Mouse (Mus musculus) intestine, embryonic 14.5 days (tissue): Measurements from ENCODE around the gene Gsto1. TPM values are rescaled to one million over a fixed set of nuclear protein-coding genes. Genes with fewer than 3 reads are reported as not detected.
A peak's percentile ranks its signal among the peaks of the same experiment; 100 is the strongest.

ENCODE experiments used
- ATAC-seq: fragments of 200-750 bp; cut with Nextera tagmentation; replicated peaks from 2 replicates; pipeline ENCODE4 v1.8.0; 2017; ENCODE audit warnings: low read depth, moderate number of reproducible peaks, moderate TSS enrichment, moderate library complexity; ENCODE audit not compliant: low FRiP score, low TSS enrichment
- DNase-seq: peaks from one replicate; pipeline ENCODE4 v3.0.0-alpha.2; 2018; ENCODE audit warnings: low spot score
- H3K27ac ChIP-seq: fragments of 300-500 bp; sonication (generic); 2 replicates; pipeline ENCODE4 v1.5.1; 2014; ENCODE audit warnings: low read depth, mild to moderate bottlenecking, control low read depth
- H3K27me3 ChIP-seq: fragments of 300-500 bp; sonication (generic); replicated peaks from 2 replicates; pipeline ENCODE4 v1.6.1; 2014; ENCODE audit warnings: low read length, control low read depth; ENCODE audit not compliant: control insufficient read depth, insufficient read depth
- H3K36me3 ChIP-seq: fragments of 300-500 bp; sonication (generic); 2 replicates; pipeline ENCODE4 v1.6.1; 2014; ENCODE audit warnings: low read length, control low read depth; ENCODE audit not compliant: control insufficient read depth, insufficient read depth
- H3K4me1 ChIP-seq: fragments of 300-500 bp; sonication (generic); replicated peaks from 2 replicates; pipeline ENCODE4 v1.6.1; 2014; ENCODE audit warnings: low read length, control low read depth, mixed read lengths; ENCODE audit not compliant: control insufficient read depth, insufficient read depth
- H3K4me2 ChIP-seq: fragments of 300-500 bp; sonication (generic); 2 replicates; pipeline ENCODE4 v1.6.1; 2014; ENCODE audit warnings: low read length
- H3K4me3 ChIP-seq: fragments of 300-500 bp; sonication (generic); 2 replicates; pipeline ENCODE4 v1.5.1; 2014; ENCODE audit warnings: low read depth, low read length, control low read depth, mixed read lengths
- H3K9ac ChIP-seq: fragments of 300-500 bp; sonication (generic); 2 replicates; pipeline ENCODE4 v1.6.1; 2014; ENCODE audit warnings: mild to moderate bottlenecking, low read length
- H3K9me3 ChIP-seq: fragments of 300-500 bp; sonication (generic); 2 replicates; pipeline ENCODE4 v1.6.1; 2016; ENCODE audit warnings: low read length, control low read depth; ENCODE audit not compliant: control insufficient read depth
- WGBS: fragments of 180-500 bp; shearing (Covaris S2); extraction: QIAGEN DNeasy Blood & Tissue Kit; methylation state at CpG from one replicate; pipeline ENCODE4 v1.1.7; 2014; 5-methylcytosine and 5-hydroxymethylcytosine counted together
- polyA plus RNA-seq: library from polyadenylated mRNA; unstranded; fragments of >200 nt; fragmentation: Nextera tagmentation; extraction: Ambion mirVana; gene quantifications from 2 replicates; pipeline ENCODE4 v1.2.1, GENCODE M21; 2014

The Gsto1 gene
- polyA plus RNA-seq, 1 experiment from 2014 or later: 340 TPM

DNA sequence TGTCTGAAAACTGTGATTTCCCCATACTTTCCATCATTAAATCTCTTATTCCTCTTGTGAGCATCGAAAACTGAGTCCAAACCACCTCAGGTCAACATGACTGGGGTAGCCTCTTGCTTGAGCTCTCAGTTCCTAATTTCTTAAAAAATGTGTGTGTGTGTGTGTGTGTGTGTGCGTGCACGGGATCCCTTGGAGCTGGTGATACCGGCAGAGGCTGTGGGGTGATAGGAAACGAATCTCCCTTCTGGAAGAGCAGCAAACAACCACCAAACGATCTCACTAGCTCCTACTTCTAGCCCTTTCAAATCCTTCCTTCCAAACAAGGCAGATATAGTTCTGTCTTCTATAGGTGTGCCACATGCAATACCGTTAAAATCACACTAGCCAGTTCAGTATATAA lies 10.0 kb downstream of the Gsto1 start:
- peak overlapping the region; percentile 68; the same call in 1 of the 2 replicates for H3K9ac ChIP-seq
- H3K27ac ChIP-seq: no peak overlapping the region
- no peaks in the 10 kb centered on the region for H3K27me3 ChIP-seq
- peak overlapping the region; percentile 58 for H3K4me3 ChIP-seq
- peaks cover 3% of the 10 kb centered on the region; the same call in 1 of the 2 replicates for H3K4me1 ChIP-seq
- WGBS: 87% methylated on average over 7 of the region's 7 CpGs
- H3K4me2 ChIP-seq: peak overlapping the region; percentile 76
- ATAC-seq: no peak
- H3K9me3 ChIP-seq: no peaks in the 10 kb centered on the region
- peak; percentile 55 for DNase-seq
- peaks cover 19% of the 10 kb centered on the region for H3K36me3 ChIP-seq

DNA sequence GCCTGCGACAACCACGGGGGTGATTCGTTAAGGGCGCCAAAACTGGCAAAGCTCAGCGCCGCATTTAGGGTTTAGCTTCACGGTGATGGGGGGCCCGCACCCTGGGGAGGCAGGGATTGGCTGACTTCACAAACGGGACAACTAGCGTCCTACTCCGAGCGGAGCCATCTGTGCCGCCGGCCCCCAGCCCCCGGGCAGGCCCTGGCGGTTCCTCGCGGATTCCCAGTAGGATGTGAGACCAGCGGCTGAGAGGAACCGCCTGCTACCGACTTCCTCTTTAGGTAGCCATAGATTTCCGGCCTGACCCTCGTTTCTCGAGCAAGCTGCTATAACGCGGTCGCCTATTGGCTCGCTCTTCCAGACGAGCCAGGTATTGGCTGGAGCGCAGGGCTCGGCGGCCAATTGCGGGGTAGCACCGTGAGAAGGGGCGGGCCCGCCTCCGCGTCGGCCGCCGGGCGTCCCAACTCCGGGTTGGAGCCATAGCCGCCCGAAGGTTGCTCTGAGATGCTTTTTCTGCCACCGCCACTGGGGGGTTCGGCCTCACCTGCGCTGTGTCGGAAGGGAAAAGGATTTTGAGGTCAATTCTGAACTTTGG lies 10.7 kb downstream of the Gsto1 start, which contains the start of gene Gsto2:
Gene Gsto2, plus strand, starts transcription at position 182 of the 595 bp plus-strand sequence.
- Histone ChIP-seq H3K4me3 (peak within 1 kb of the TSS; percentile 58), H3K4me2 (peak within 1 kb of the TSS; percentile 76), H3K9ac (peak within 1 kb of the TSS; percentile 68), H3K4me1 (peaks cover 3% of the 10 kb centered on the region; the same call in 1 of the 2 replicates), H3K27me3 (no peaks in the 10 kb centered on the region), H3K9me3 (no peaks in the 10 kb centered on the region), H3K36me3 (peaks cover 14% of the 10 kb centered on the region; the same call in 1 of the 2 replicates), H3K27ac (peak within 1 kb of the TSS; percentile 84)
- DNase-seq (peak; percentile 91), ATAC-seq (peak; percentile 100)
- under 1% methylated on average over 49 of the region's 49 CpGs for WGBS

DNA sequence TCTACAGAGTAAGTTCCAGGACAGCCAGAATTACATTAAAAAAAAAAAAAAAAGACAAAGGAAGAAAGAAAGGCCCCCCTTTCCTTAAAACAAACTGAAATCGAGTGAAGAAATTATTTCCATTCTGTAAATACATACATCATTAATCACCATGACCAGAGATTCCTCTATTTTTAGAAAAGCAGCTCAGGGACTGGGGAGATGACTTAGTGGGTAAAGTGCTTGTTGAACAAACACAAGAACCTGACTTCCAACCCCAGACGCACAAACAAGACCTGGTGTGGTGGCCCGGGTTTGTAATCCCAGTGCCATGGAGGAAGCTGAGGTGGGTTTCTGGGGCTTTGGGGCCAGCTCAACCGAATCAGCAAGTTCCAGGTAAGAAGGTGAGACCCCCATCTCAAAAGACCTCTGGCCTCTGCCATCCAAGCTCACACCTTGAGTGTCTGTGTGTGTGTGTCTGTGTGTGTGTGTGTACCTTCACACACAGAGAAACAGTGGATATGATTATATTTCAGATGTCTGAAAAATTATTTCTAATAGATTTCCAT lies 12.9 kb downstream of the Gsto1 start:
- ATAC-seq (no peak), DNase-seq (peak; percentile 35)
- no peak overlapping the region for H3K27ac ChIP-seq
- no peak overlapping the region for H3K9ac ChIP-seq
- WGBS: 55% methylated on average over 4 of the region's 4 CpGs
- H3K36me3 ChIP-seq: peaks cover 4% of the 10 kb centered on the region; the same call in 1 of the 2 replicates
- no peak overlapping the region for H3K4me3 ChIP-seq
- H3K4me1 ChIP-seq: peaks cover 3% of the 10 kb centered on the region; the same call in 1 of the 2 replicates
- no peaks in the 10 kb centered on the region for H3K9me3 ChIP-seq
- no peak overlapping the region for H3K4me2 ChIP-seq
- H3K27me3 ChIP-seq: no peaks in the 10 kb centered on the region

DNA sequence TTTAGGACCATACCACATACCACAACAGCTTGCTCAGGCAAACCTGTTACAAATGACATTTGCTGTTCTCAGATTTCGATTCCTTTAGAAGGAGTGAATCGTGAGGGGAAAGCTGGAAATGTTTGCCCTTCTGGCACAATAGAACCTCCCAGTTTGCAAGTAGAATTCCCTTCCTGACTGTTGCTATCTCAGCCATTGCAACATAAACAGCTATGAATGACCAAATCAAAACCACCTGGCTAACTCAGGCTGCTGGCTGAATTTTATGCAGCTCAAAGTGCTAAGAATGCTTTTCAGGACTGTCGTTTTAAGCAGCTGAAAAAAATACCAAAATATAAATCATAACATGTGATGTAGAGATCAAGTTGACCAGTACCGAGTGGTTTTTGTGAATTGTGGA lies 14.2 kb downstream of the Gsto1 start:
- Histone ChIP-seq H3K4me2 (no peak overlapping the region), H3K27ac (no peak overlapping the region), H3K27me3 (no peaks in the 10 kb centered on the region), H3K36me3 (no peaks in the 10 kb centered on the region; the same call in 1 of the 2 replicates), H3K9ac (no peak overlapping the region), H3K4me1 (peaks cover 3% of the 10 kb centered on the region; the same call in 1 of the 2 replicates), H3K9me3 (no peaks in the 10 kb centered on the region), H3K4me3 (no peak overlapping the region)
- WGBS: 60% methylated on average over 4 of the region's 4 CpGs
- DNase-seq: no peak
- no peak for ATAC-seq

DNA sequence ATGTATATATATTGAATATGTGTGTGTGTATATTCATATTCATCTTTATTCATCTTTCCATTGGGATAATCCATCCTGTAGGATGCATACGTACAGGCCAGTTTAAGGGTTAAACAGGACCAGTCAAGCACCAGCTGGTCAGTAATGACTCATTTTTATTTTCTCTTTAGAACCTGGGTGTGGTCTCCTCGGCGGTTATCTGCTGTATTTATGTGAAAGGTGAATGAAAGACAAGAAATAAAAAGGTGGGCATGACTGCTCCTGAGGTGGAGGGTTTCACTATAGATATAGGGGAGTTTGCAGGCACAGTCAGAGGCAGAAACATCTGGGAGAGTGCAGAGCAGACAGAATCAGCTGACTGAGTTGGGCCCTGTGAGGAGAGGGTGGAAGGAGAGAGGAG lies 14.7 kb downstream of the Gsto1 start:
- no peak for ATAC-seq
- WGBS: 39% methylated on average over 3 of the region's 3 CpGs
- Histone ChIP-seq H3K9me3 (no peaks in the 10 kb centered on the region), H3K4me1 (peaks cover 3% of the 10 kb centered on the region; the same call in 1 of the 2 replicates), H3K27me3 (no peaks in the 10 kb centered on the region), H3K9ac (no peak overlapping the region), H3K4me2 (no peak overlapping the region), H3K27ac (no peak overlapping the region), H3K4me3 (no peak overlapping the region), H3K36me3 (no peaks in the 10 kb centered on the region; the same call in 1 of the 2 replicates)
- DNase-seq: no peak

DNA sequence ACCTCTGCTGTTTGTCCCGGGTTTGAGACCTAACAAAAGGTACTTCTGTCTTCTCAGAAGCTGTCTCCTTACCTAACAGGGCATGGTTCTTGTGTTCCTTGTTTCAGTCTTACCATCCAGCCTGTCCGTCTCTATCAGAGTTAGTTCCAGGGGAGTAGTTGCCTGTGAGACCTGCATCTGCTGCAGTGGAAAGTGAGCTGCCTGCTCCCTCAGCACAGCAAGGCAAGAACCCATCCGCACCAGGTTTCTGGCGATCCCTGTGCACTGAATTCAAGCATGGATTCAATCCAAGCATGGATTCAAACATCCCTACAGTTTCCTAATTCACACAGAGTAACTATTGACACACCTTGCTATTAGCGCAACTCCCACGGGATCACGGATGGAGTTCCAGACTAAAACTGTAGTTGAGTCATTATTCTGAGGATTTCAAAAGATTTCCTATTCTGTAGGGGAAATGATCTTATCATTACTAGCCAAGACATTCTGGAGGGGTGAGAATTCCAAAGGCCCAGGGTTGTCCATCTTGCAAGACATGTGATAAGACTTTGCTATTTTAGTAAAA lies 15.4 kb downstream of the Gsto1 start:
- WGBS: 74% methylated on average over 7 of the region's 7 CpGs
- no peak for ATAC-seq
- no peak overlapping the region for H3K27ac ChIP-seq

DNA sequence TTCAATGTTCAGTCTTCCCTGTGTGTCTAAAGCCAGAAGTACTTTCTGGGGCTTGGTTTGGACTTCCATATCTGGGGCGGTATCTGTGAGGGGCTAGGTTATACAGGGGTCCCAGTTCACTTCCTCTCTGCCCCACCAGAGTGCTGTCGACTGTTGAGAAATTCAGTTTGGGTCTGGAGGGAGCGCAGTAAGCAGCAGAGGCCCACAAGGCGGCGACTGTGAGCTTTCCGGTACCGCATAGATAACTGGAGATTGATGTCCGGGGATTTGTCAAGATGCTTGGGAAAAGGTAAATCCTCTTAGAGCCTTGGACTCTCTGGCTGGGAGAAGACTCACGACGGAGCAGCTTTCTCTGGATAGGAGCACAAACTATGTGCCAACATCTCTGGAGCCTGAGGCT lies 16.7 kb downstream of the Gsto1 start:
- Histone ChIP-seq H3K4me3 (no peak overlapping the region), H3K9me3 (no peaks in the 10 kb centered on the region), H3K27me3 (no peaks in the 10 kb centered on the region), H3K4me2 (no peak overlapping the region), H3K4me1 (0 out of 2 replicates have a peak, but pooled peaks cover 4% of the 10 kb centered on the region), H3K9ac (no peak overlapping the region), H3K36me3 (no peaks in the 10 kb centered on the region), H3K27ac (no peak overlapping the region)
- ATAC-seq: no peak
- 33% methylated on average over 10 of the region's 10 CpGs for WGBS
- no peak for DNase-seq

More for the DNA sequence above, 15.4 kb downstream of the Gsto1 start:
- DNase-seq: no peak
- Histone ChIP-seq H3K4me3 (no peak overlapping the region), H3K9me3 (no peaks in the 10 kb centered on the region), H3K27me3 (no peaks in the 10 kb centered on the region), H3K9ac (no peak overlapping the region), H3K4me2 (no peak overlapping the region), H3K36me3 (no peaks in the 10 kb centered on the region), H3K4me1 (peaks cover 4% of the 10 kb centered on the region; the same call in 1 of the 2 replicates)

DNA sequence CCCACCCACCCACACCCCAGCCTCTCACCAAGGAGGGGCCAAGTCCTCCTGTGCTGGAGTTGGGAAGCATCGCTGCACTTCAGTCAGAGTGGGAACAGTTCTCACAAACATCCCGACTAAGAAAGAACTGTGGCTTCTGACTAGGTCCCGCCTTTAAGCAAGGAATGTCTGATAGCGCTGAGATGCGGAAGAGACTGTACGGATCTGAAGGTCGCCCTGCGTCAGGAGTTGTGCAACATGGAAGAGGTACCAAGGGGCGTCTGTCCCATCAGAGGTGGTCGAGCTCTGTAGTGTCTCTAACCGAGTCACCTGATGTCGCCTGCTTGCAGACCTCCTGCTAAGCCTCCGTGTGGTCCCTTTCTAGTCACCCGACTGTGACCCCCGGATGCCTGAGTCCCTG lies 21.5 kb downstream of the Gsto1 start:
- Histone ChIP-seq H3K9me3 (no peaks in the 10 kb centered on the region), H3K9ac (no peak overlapping the region), H3K4me1 (0 out of 2 replicates have a peak, but pooled peaks cover 4% of the 10 kb centered on the region), H3K27me3 (no peaks in the 10 kb centered on the region), H3K27ac (no peak overlapping the region), H3K4me2 (no peak overlapping the region), H3K36me3 (no peaks in the 10 kb centered on the region), H3K4me3 (no peak overlapping the region)
- DNase-seq: no peak
- ATAC-seq: peak; percentile 24; the same call in 1 of the 2 replicates
- whole genome bisulfite sequencing: 62% methylated on average over 15 of the region's 15 CpGs
